Comparison of ENCODE assay signal across 27 mouse cellular contexts in the genomic region with DNA sequence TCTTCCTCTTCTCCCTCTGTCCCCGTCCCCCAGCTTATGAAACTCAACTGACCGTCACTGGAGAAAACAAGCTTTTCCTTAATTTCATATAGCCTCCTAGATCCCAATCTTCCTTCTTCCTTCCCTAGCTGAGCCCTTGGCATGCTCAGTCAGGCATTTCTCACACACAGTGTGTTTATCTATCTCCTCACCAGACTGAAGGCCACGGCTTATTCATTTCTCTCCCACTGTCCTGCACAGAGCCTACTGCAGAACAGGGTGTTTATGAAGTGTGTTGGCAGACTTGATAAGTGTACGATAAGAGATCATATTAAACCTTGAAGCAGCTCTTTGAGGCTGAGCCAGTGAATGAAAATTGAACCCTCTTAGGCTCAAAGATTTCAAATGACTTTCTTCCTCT. TPM values are rescaled to one million over a fixed set of nuclear protein-coding genes. Genes with fewer than 3 reads are reported as not detected.
DNase-seq lines count a peak whose midpoint lies in the region; ATAC-seq lines count a peak whose summit lies in the region.
"Had no signal": no experiment of that assay in that cellular context is flagged by ENCODE, and none has a peak within 500 bp of the region (broad histone marks: within the 10 kb centered on the region; RNA-seq: fewer than 3 reads in every experiment).

No protein-coding gene starts in this region.

- H3K4me3 ChIP-seq in lung, embryonic 16.5 days (ENCODE audit: low read length), result no peak overlapping the region
- H3K4me3 ChIP-seq: embryonic facial prominence, embryonic 12.5 days; forebrain, embryonic 12.5 days; heart, embryonic 10.5 days; hindbrain, embryonic 12.5 days had no signal

- H3K27me3 ChIP-seq in lung, embryonic 16.5 days (ENCODE audit: control insufficient read depth, insufficient read depth, low read depth, low read length), result no peaks in the 10 kb centered on the region
- H3K27me3 ChIP-seq: embryonic facial prominence, embryonic 12.5 days; forebrain, embryonic 12.5 days; hindbrain, embryonic 12.5 days had no signal

- no peak overlapping the region for H3K9ac ChIP-seq in lung, embryonic 16.5 days (ENCODE audit: low read length)
- H3K9ac ChIP-seq: embryonic facial prominence, embryonic 12.5 days; forebrain, embryonic 12.5 days; hindbrain, embryonic 12.5 days had no signal

- WGBS in lung, embryonic 16.5 days, result 28% methylated on average over 4 of the region's 4 CpGs

- no peaks in the 10 kb centered on the region for H3K36me3 ChIP-seq in lung, embryonic 16.5 days (ENCODE audit: control insufficient read depth, insufficient read depth, low read length)
- H3K36me3 ChIP-seq: embryonic facial prominence, embryonic 12.5 days; hindbrain, embryonic 12.5 days had no signal

- DNase-seq in adrenal gland, adult 2 months, result peak; percentile 50
- no peak for DNase-seq in adrenal gland, adult 8-10 months
- DNase-seq in lung, postnatal 14 days, result no peak
- peak; percentile 74 for DNase-seq in ovary, adult 18-20 months (ENCODE audit: low spot score)
- DNase-seq in ovary, postnatal 14 days (ENCODE audit: low spot score), result no peak
- no peak for DNase-seq in layer of hippocampus, adult 18-20 months (ENCODE audit: low spot score in 2 of 2)
- DNase-seq: B cell, adult 2 months; cerebellum, adult 11-12 months; cerebellum, adult 9-10 months; cerebellum, postnatal 25 days; gastrocnemius, postnatal 10 days; heart, adult 18-20 months; heart, postnatal 10 days; heart, postnatal 4 days had no signal

- peak; percentile 64 for ATAC-seq in lung, embryonic 16.5 days (ENCODE audit: low read depth)
- ATAC-seq: CD4-positive, CD25-positive, alpha-beta regulatory T cell, adult 4 months; forebrain, embryonic 16.5 days; hindbrain, embryonic 16.5 days had no signal

- no peak overlapping the region for H3K4me2 ChIP-seq in lung, embryonic 16.5 days (ENCODE audit: low read depth, low read length)
- H3K4me2 ChIP-seq: embryonic facial prominence, embryonic 12.5 days; forebrain, embryonic 12.5 days; hindbrain, embryonic 12.5 days had no signal

- H3K9me3 ChIP-seq in lung, embryonic 16.5 days (ENCODE audit: control insufficient read depth, low read length), result no peaks in the 10 kb centered on the region
- H3K9me3 ChIP-seq: embryonic facial prominence, embryonic 12.5 days; forebrain, embryonic 12.5 days; G1E; heart, embryonic 10.5 days; hindbrain, embryonic 12.5 days had no signal

- H3K27ac ChIP-seq in lung, embryonic 16.5 days (ENCODE audit: low read length), result peak overlapping the region; percentile 34
- H3K27ac ChIP-seq: embryonic facial prominence, embryonic 12.5 days; forebrain, embryonic 12.5 days; heart, embryonic 10.5 days; hindbrain, embryonic 12.5 days had no signal

- peaks cover 20% of the 10 kb centered on the region for H3K4me1 ChIP-seq in lung, embryonic 16.5 days (replicated peaks; ENCODE audit: control insufficient read depth, insufficient read depth, low read length)
- H3K4me1 ChIP-seq: embryonic facial prominence, embryonic 12.5 days; forebrain, embryonic 12.5 days; hindbrain, embryonic 12.5 days had no signal

RNA-seq across cellular contexts. Expression of a gene that starts 0.7 kb away (rescaled TPM):
- not detected for total RNA-seq in adrenal gland, adult 2 months (2021)
- not detected in 2 replicates for polyA plus RNA-seq in adrenal gland, adult 2 months (2012; rRNA removed)
- not detected for total RNA-seq in adrenal gland, adult 8-10 months (2022)
- 0.18 TPM in 1 of 2 replicates, not detected in the other for polyA plus RNA-seq in lung, embryonic 16.5 days (2015; fragmentation: Nextera tagmentation; extraction: Ambion mirVana)
- total RNA-seq in layer of hippocampus, adult 18-20 months (2021), result not detected
- total RNA-seq: gastrocnemius, postnatal 10 days; gastrocnemius, postnatal 4 days; heart, adult 18-20 months; heart, postnatal 10 days; heart, postnatal 4 days had no signal
- polyA plus RNA-seq: cortical plate, adult 2 months; G1E had no signal

RNA-seq across cellular contexts. Expression of a gene that starts 7.3 kb away (rescaled TPM):
- total RNA-seq in adrenal gland, adult 2 months (2021), result not detected
- not detected in 2 replicates for polyA plus RNA-seq in adrenal gland, adult 2 months (2012; rRNA removed)
- total RNA-seq in adrenal gland, adult 8-10 months (2022), result not detected
- 0.06 and 0.08 TPM in 2 replicates for polyA plus RNA-seq in lung, embryonic 16.5 days (2015; fragmentation: Nextera tagmentation; extraction: Ambion mirVana)
- not detected for total RNA-seq in layer of hippocampus, adult 18-20 months (2021)
- total RNA-seq: G1E; gastrocnemius, postnatal 10 days; gastrocnemius, postnatal 4 days; heart, adult 18-20 months; heart, postnatal 10 days; heart, postnatal 4 days had no signal
- polyA plus RNA-seq: CD4-positive, CD25-positive, alpha-beta regulatory T cell, adult 4 months; cortical plate, adult 2 months; frontal cortex, adult 2 months; G1E had no signal

RNA-seq across cellular contexts. Expression of a gene that starts 18.6 kb away (rescaled TPM):
- not detected for total RNA-seq in adrenal gland, adult 2 months (2021)
- not detected in 2 replicates for polyA plus RNA-seq in adrenal gland, adult 2 months (2012; rRNA removed)
- not detected for total RNA-seq in adrenal gland, adult 8-10 months (2022)
- polyA plus RNA-seq in lung, embryonic 16.5 days (2015; fragmentation: Nextera tagmentation; extraction: Ambion mirVana), result not detected in 2 replicates
- total RNA-seq in layer of hippocampus, adult 18-20 months (2021), result not detected
- total RNA-seq: gastrocnemius, postnatal 10 days; gastrocnemius, postnatal 4 days; heart, adult 18-20 months; heart, postnatal 10 days; heart, postnatal 4 days had no signal
- polyA plus RNA-seq: CD4-positive, CD25-positive, alpha-beta regulatory T cell, adult 4 months; cortical plate, adult 2 months; forebrain, embryonic 12.5 days; forebrain, embryonic 16.5 days; G1E; heart, embryonic 10.5 days; heart, embryonic 14.5 days had no signal

RNA-seq across cellular contexts. Expression of a gene that starts 39.3 kb away (rescaled TPM):
- total RNA-seq in adrenal gland, adult 2 months (2021), result 10 to 100 TPM; 16.8 to 20.1 TPM
- 3.2 and 4.1 TPM in 2 replicates for polyA plus RNA-seq in adrenal gland, adult 2 months (2012; rRNA removed)
- 10 to 100 TPM; 16.4 to 23.7 (median 20.3) TPM for total RNA-seq in adrenal gland, adult 8-10 months (2022)
- polyA plus RNA-seq in lung, embryonic 16.5 days (2015; fragmentation: Nextera tagmentation; extraction: Ambion mirVana), result 160 and 162 TPM in 2 replicates
- 10 to 100 TPM in 1 of 2 experiments, 1 to 10 TPM in 1; 9.4 to 11.4 TPM for total RNA-seq in layer of hippocampus, adult 18-20 months (2021)

RNA-seq across cellular contexts. Expression of a gene that starts 53.7 kb away (rescaled TPM):
- not detected for total RNA-seq in adrenal gland, adult 2 months (2021)
- polyA plus RNA-seq in adrenal gland, adult 2 months (2012; rRNA removed), result not detected in 2 replicates
- total RNA-seq in adrenal gland, adult 8-10 months (2022), result not detected
- not detected in 2 replicates for polyA plus RNA-seq in lung, embryonic 16.5 days (2015; fragmentation: Nextera tagmentation; extraction: Ambion mirVana)
- not detected for total RNA-seq in layer of hippocampus, adult 18-20 months (2021)
- total RNA-seq: G1E; gastrocnemius, postnatal 10 days; gastrocnemius, postnatal 4 days; heart, adult 18-20 months; heart, postnatal 10 days; heart, postnatal 4 days had no signal
- polyA plus RNA-seq: CD4-positive, CD25-positive, alpha-beta regulatory T cell, adult 4 months; cortical plate, adult 2 months; embryonic facial prominence, embryonic 12.5 days; forebrain, embryonic 12.5 days; forebrain, embryonic 16.5 days; frontal cortex, adult 2 months; G1E; heart, embryonic 10.5 days; heart, embryonic 14.5 days; hindbrain, embryonic 12.5 days; hindbrain, embryonic 16.5 days had no signal

Comparison
In these comparisons a context has a peak if more than half of its experiments do, and no peak if none do; other contexts are left out.
1. DNase-seq: peak in adrenal gland, adult 2 months (single experiment) and ovary, adult 18-20 months (single experiment); none in adrenal gland, adult 8-10 months (single experiment), lung, postnatal 14 days (single experiment), ovary, postnatal 14 days (single experiment) and layer of hippocampus, adult 18-20 months (0 of 2).